Mouse (Mus musculus) left cerebral cortex, postnatal 25 days (tissue): ENCODE data around the gene St6gal1. TPM values are rescaled to one million over a fixed set of nuclear protein-coding genes. Genes with fewer than 3 reads are reported as not detected.

Source experiments
- DNase-seq, 2 experiments: peaks; one replicate each; pipeline ENCODE4 v3.0.0; 2022; ENCODE audit warnings: low spot score in 2 of 2, mixed read lengths in 1 of 2
- intact Hi-C: fragments of 180-260 bp; cut with DNase I; formaldehyde crosslinking; loops from one replicate; pipeline ENCODE4 v1.15.1; 2025
- total RNA-seq, 2 experiments: library from RNA; stranded (reverse); gene quantifications; 2 replicates each; pipeline ENCODE4 v1.2.3; 2021

St6gal1 gene
- total RNA-seq, 2 experiments from 2014 or later = 13.1 to 13.5 TPM

DNA sequence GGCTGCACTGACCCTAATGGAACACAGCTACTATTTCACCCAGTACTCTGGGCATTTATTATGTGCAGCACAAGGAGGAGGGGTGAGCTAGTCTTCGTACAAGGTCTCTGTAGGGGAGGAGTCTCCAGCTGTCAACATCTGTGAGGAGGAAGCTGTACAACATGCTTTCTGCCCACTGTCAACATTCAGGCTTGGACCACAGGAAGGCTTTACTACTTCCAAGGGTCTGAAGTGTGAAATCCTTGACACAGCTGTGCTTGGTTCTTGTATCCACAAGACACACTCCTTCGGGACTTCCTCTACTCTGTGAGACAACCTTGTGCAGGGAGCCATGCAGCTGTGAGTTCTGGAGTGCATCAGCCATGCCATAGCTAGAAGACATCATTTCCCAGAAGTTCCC lies 147.8 kb downstream of the St6gal1 start:
- no peak for DNase-seq
- intact Hi-C loops = no loop called here

DNA sequence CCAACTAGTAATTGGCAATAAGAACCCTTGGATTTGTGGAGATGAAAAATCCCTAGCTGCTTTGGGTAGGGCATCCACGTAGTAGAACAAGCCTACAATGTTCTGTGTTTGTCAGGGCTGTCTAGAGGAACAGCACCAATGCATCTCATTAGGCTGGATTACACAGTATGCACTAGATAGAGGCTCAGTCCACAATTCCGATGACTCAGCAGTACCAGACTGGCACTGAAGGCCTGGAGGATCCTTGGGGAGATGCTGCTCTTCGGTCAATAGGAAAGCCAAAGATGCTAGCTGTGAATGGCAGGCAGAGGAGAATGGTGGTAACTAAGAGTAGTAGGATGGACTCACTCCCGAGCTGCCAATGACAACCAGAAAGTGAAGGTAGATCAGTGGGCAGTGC lies 149.5 kb downstream of the St6gal1 start:
- intact Hi-C loops = no loop called here
- no peak for DNase-seq

DNA sequence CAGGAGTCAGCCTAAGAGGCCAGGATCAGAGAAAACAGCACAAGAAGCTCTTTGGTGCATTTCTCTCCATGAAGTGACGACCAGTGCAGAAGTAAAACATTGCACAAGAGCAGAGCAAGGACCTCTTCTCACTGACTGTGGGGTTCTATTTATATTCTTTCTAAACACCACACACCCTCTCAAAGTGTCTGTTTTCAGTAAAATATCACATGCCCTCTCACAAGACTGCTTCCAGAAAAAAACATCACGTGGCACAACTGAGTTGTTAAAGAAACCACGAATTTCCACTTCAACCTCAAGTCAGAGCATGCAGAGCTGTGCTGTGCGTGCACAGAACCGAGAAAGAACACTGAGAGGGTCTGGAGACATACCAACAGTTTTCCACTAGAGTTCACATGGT lies 150.4 kb downstream of the St6gal1 start:
- intact Hi-C loops = no loop called here
- DNase-seq = peak; percentile 27 to 61

DNA sequence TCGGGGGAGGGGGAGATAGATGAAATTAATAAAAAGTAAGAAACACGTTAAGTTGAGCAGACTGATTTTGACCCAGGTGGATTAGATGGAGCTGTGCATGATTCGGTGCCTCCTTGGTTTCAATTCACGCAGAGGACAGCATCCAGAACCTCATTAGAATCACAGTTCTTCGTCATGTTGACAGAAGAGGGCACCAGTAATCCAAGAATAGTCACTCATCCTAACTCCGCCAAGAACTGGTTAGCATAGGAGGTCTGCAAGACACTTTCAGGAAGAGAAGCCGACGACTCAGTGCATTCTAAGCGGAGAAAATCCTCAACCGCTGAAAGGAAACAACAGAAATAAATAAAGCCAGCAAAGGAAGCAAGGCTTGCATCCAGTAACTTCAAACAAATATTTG lies 151.6 kb downstream of the St6gal1 start:
- intact Hi-C loops = no loop called here
- DNase-seq = peak in 1 of 2 experiments; percentile 13

DNA sequence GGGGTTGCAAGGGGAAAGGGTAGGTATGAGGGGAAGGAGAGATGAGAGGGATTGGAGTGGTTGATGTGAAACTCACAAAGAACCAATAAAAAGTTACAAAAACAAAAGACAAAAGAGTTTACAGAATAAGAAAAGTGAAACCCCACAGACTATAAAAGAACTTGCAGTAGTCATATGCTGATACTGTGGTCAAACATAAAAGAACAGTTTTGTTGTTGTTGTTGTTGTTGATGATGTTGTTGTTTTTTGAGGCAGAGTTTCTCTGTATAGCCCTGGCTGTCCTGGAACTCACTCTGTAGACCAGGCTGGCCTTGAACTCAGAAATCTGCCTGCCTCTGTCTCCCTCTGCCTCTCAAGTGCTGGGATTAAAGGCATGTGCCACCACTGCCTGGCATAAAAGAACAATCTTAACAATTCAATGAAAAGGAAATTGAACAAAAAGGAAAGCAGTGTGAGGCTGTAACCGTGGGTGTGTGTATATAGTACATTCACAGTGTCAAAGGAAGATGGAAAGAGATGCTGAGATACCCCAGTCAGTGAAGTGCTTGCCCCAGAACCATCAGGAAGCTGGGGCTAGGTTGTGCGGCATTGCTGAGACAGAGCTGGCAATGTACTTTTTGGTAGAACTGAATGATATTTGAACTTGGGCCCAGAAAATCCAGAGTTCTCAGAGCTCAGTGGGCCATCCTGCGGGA lies 155.1 kb downstream of the St6gal1 start:
- intact Hi-C loops = no loop called here

DNA sequence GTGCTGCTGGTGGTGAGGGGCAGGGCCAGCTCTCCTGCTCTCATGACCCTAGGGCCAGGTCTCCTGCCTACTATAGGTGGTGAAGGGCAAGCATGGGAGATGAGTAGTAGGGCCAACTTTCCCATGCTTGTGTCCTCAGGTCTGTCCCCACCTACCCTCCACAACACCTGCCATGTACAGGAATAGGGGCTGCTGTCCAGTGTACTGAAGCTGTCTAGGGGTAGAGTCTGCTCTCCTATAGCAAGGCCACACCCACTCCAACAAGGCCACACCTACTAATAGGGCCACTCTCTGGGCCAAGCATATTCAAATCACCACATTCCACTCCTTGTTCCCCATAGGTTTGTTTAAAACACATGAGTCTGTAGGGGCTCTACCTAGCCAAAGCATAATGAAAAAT lies 159.8 kb downstream of the St6gal1 start:
- intact Hi-C loops = no loop called here
- DNase-seq = no peak

More for the DNA sequence above, 155.1 kb downstream of the St6gal1 start:
- no peak for DNase-seq

DNA sequence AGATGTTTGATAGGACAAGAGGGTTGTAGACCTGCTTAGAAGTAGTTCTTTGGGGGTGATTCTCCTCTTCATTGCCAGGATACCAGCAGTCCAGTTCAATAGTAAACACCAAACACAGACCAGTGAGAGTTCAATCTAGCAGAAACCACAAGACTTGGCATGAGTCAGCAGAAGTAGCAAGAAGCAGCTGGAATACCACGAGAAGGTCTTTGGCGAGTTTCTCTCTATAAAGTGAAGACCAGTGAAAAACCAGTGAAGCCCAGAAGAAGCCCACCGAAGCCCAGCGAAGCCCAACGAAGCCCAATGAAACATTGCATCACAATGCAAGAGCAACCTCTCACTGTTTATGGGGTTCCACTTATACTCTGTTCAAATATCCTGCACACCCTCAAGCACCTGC lies 173.4 kb downstream of the St6gal1 start:
- no peak for DNase-seq
- intact Hi-C loops = no loop called here

DNA sequence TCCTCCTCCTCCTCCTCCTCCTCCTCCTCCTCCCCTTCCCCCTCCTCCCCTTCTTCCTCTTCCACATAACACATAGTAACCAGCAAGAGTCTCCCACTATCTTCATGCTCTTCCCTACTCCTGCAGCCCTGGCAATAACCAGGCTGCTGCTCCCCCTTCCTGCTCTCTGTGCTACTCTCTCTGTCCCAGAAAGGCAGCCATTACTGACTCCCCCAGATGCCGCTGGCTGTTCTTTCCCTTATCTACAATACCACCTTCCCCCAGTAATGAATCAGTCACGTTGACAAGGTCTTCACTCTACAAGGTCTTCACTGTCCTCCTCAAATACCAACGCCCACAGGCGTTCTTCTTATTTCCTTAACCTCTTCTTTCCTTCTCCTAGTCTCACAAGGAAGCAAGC lies 176.9 kb downstream of the St6gal1 start:
- DNase-seq = no peak
- intact Hi-C loops = loop anchor here (5.0 kb wide), 1 partner anchor 314 kb away; no protein-coding TSS in a partner anchor

DNA sequence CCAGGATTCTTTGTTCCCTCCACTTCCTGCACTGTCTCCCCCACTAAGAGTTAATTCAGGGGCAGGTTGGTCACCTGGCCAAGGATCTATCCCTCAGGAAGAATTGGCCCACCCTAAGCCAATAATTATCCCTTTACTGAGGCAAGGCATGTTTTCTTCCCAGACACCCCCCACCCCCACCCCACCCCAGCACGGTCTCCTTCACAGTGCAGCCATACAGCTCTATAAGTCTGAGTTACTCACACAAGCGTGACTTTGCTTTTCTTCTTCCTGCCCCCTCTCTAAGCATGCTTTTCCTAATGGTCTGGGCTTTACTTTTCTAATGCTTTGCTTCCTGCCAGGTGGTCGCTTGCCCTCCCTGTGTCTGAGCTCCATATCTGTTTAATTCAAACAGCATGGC lies 177.4 kb downstream of the St6gal1 start:
- DNase-seq = no peak
- intact Hi-C loops = loop anchor here (2.0 to 5.0 kb wide), 2 partner anchors 177 to 315 kb away; partner anchors contain the start of gene St6gal1

DNA sequence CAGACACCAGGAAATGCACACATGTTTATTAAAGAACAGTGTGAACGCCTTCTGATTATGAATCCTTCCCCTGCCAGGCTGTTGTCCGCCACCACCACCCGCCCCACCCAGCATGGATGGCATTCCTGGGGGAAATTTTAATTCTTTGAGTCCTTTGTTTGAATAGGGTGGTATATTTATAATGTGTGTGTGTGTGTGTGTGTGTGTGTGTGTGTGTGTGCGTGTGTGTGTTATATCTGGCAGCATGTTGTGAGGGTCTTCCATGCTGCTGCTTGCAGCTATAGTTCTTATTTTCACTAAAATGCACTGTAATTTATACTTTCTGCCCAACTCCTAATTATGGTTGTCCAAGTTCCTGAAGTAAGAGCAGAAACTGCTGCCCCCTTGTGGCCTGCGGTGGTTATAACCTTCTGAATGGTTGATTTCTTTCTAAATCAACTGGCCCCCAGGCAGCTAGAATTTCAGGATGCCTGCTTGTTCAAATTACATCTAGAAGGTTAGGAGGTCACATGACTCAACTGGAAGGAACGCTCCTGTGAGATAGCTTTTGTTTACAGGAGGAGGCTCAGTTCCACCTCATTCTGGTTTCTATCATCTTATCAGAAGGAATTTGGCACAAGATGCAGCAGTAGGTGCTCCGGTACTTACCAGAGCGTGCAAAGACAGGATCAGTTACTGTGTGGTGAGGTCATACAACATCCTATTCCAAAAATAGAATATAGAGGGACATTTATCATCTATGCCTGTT lies 178.6 kb downstream of the St6gal1 start:
- intact Hi-C loops = loop anchor here (1.0 to 5.0 kb wide), 3 partner anchors 178 to 316 kb away; partner anchors contain the start of gene St6gal1
- peak; percentile 77 to 81 for DNase-seq

Other genes with a start within 250 kb of the St6gal1 start
- gene Kng2, start 195.3 kb upstream of the St6gal1 start, total RNA-seq = not detected
- not detected for gene Kng1, start 166.9 kb upstream of the St6gal1 start, total RNA-seq
- 100 to 1,000 TPM; 884 to 895 TPM for gene Eif4a2, start 117.3 kb upstream of the St6gal1 start, total RNA-seq
- 1 to 10 TPM; 3.6 to 4.4 TPM for gene Rfc4, start 97.0 kb upstream of the St6gal1 start, total RNA-seq
- gene Adipoq, start 78.2 kb upstream of the St6gal1 start, total RNA-seq = not detected
- gene Rtp1, start 204.4 kb downstream of the St6gal1 start, total RNA-seq = under 1 TPM; 0.23 to 0.25 TPM